ENCODE assay signal across 16 mouse cellular contexts in the genomic region with DNA sequence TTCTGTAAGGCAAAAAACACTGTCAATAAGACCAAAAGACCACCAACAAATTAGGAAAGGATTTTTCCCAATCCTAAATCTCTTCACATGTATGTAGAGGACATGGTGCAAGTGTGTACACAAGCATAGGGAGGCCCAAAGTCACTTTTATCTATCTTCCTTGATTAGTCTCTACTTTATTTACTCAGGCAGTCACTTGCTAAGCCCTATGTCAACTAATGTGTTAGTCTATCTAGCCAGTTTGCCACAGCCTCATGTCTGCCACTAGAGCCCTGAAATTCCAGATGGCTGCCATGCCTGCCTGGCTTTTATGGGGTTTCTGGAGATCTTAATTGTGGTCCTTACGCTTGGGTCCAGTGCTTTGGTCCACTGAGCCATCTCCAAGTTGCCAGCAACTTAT.
"Had no signal": no experiment of that assay in that cellular context is flagged by ENCODE, and none has a peak within 500 bp of the region (broad histone marks: within the 10 kb centered on the region; RNA-seq: fewer than 3 reads in every experiment).

No protein-coding gene starts in this region.

- H3K36me3 ChIP-seq: liver, embryonic 13.5 days; midbrain, embryonic 12.5 days; midbrain, embryonic 15.5 days; neural tube, embryonic 12.5 days; neural tube, embryonic 15.5 days had no signal

- H3K4me2 ChIP-seq: liver, embryonic 13.5 days; midbrain, embryonic 12.5 days; midbrain, embryonic 15.5 days; neural tube, embryonic 12.5 days; neural tube, embryonic 15.5 days had no signal

- H3K9ac ChIP-seq: liver, embryonic 13.5 days; midbrain, embryonic 12.5 days; midbrain, embryonic 15.5 days; neural tube, embryonic 12.5 days; neural tube, embryonic 15.5 days had no signal

- H3K4me1 ChIP-seq: liver, embryonic 13.5 days; midbrain, embryonic 15.5 days; neural tube, embryonic 12.5 days had no signal

- H3K27me3 ChIP-seq: liver, embryonic 13.5 days; midbrain, embryonic 12.5 days; midbrain, embryonic 15.5 days; neural tube, embryonic 12.5 days; neural tube, embryonic 15.5 days had no signal

- DNase-seq: kidney, adult 9 months; kidney, postnatal 36 days; liver, embryonic 13.5 days; lung, adult 2 months; right cerebral cortex, adult 18-20 months; right cerebral cortex, postnatal 14 days; right cerebral cortex, postnatal 4 days; thymus, adult 18-20 months; thymus, postnatal 36 days had no signal

- H3K9me3 ChIP-seq: liver, embryonic 13.5 days; midbrain, embryonic 12.5 days; midbrain, embryonic 15.5 days; neural tube, embryonic 12.5 days; neural tube, embryonic 15.5 days had no signal

- H3K4me3 ChIP-seq: liver, embryonic 13.5 days; midbrain, embryonic 12.5 days; midbrain, embryonic 15.5 days; neural tube, embryonic 12.5 days; neural tube, embryonic 15.5 days had no signal

- ATAC-seq: hindbrain, postnatal 0 days; inflammation-experienced regulatory T-cells, adult 6 months; midbrain, embryonic 15.5 days had no signal

- H3K27ac ChIP-seq: hindbrain, postnatal 0 days; liver, embryonic 13.5 days; macrophage; midbrain, embryonic 12.5 days; midbrain, embryonic 15.5 days; neural tube, embryonic 12.5 days; neural tube, embryonic 15.5 days had no signal
